Mouse (Mus musculus): ENCODE results near the gene Gm28635. TPM values are rescaled to one million over a fixed set of nuclear protein-coding genes. Genes with fewer than 3 reads are reported as not detected.

The Gm28635 gene
- polyA plus RNA-seq (2012; rRNA removed), result not detected in 2 replicates

DNA sequence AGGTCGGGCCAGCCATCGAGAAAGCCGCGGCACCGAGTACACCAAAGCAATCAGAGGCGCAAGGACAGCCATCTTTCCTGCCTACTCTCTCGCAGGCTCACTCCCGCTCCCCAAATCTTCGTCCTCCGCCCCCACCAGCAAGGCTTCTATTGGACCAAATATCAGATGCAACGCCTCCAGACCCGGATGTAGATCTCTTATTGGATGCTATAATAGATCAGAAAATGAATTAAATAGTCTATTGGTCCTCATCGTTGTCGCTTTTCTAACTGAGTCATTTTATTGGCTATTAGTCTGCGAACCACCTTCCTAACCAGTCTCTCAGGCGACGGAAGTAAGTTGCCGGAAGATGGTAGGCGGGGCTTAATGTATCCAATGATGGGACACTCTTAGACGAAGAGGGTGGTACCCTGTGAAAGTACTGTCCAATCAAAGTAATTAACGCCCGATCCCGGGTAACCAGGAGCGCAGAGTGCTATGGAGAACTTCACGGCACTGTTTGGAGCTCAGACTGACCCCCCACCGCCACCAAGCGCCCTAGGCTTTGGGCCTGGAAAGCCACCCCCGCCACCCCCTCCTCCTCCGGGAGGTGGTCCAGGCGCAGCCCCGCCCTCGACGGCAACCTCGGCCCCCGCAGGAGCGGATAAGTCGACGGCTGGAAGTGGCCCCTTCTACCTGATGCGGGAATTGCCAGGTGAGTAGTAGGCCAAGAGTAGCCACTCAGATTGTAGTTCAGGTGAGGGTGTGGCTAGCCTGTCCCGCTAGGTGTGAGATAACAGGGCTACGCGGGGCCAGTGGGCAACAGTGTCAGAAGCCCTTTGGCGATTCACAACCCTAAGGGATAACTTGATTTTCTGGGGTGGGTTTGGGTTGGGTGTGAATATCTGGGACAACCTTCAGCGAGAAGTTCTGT, at the start of gene Gm28635, which contains the start of gene Med19:
Gm28635 (minus strand) TSS at position 74 of the 913 bp plus-strand sequence.
Med19 (plus strand) TSS at position 435 of the 913 bp plus-strand sequence.

DNA sequence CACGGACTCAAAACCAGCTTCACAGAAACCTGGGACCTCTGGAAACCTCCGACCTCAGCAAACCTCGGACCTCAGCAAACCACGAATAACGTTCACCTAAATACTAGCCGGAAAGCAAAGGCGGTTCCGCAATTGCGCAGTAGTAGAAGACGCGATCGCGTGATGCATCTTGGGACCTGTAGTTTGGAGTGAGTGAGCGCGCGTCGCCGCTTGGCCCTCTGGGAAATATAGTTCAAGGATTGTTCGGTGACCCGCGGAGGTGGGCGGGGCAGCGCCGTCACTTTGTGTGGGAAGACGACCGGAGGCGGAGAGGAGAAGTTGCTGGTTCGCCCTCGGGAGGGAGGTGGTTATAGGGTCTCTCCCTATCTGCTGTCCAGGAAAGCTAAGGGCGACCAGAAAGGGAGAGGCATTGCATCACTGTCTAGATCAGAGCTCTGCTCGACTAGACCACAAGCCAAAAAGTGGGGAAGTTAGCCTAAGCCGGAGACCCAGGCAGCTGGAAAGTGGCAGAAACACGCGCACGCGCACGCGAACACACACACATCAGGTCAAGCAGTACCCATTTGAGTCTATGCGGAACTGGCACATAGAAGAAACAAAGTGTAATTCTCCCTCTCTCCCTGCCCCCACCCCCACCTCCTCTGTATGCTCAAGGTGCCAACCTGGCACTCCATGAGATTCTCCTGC, 49.5 kb upstream of the Gm28635 start, which contains the start of gene Clp1:
Clp1 (minus strand) TSS at position 179 of the 687 bp plus-strand sequence.

DNA sequence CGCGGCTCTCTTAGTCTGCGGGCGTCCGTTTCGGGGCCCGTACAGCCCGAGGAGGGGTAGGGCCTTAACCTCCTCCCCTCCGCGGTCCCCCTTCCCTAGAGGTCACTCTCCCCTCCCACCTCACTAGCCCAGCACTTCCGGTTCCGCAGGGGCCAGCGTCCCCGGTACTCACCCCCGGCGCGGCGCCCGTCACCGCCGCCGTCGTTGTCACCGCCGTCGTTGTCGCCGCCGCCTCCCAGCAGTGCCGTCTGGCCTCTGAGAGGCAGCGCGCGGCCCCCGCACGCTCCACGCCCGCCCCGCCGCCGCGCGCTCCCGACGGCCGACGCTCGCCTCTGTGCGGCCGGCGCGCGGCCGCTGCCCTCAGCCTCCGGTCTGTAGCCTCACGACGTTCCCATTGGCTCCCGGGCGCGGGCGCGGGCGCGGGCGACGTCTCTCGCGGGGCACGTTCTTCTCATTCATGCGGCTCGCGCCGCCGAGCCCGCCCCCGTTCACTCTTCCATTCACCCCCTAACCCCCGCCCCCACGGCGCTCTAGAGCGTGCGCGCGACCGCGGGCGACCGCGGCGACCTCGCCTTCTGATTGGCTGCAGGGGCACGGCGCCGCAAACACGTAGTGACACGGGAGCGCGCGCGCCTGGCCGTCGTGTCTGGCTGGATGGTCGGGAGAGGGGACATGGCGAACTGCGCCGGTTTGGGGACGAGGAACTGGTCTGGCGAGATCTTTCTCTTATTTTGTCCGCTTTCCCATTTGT, 37.1 kb upstream of the Gm28635 start, which contains the start of gene Zdhhc5:
Zdhhc5 (minus strand) TSS at position 370 of the 751 bp plus-strand sequence.

DNA sequence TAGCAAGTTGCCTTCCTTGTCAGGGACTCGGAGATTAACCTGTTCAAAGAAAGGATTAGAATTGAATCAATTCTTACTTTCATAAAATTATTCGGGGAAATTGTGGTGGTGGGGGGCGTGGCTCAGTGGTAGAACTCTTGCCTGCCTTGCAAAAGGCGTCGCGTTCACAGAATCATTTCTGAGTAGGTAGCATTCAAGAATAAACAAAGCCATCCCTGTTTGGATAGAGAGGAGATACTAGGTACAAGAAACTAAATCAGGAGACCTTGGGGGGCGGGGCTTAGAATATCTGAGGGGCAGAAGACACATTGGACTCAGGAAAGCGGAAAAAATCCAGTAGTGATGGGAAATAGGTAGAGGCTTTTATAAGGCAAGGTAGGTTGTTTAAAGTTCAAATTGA, 1.2 kb upstream of the Gm28635 start, which contains the start of gene Tmx2:
Tmx2 (minus strand) TSS at position 125 of the 400 bp plus-strand sequence.

DNA sequence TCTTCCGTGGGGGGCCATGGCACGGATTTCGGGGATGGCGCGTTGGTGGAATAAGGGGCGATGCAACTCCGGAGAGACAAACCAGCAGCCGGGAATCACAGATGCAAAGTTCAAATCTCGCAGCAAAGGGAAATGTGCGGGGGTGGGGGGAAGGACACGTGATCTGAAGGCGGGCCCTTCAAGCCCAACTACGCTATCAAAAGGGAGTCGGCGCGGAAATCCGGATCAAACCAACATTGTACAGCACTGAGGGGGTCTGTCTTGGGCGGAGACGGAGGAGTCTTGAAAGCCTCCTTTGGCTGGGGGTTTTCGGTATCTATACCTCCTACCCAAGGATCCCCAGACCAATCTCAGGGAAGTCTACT, 7.3 kb downstream of the Gm28635 start, which contains the start of gene Selenoh:
Selenoh (minus strand) TSS at position 202 of the 365 bp plus-strand sequence.

DNA sequence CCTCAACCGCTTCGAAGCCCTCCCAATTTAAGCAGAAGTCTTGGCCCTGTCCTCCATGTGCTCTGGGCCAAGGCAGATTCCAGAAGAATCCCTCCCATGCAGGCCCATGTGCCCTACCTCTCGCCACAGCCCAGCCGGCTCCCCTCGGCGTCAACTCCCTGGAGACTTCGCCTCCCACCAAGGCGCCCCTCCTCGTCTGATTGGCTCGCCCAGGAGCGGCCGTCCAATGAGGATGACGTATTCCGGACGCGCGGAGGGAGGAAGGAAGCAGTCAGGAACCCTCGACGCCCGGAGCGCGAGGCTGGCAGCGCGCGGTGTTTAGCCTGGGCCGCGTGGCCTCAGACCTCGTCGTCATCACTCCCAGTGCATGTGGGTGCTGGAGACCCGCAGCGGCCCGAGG, 19.0 kb downstream of the Gm28635 start, which contains the start of gene Btbd18:
Btbd18 (plus strand) TSS at position 274 of the 400 bp plus-strand sequence.

DNA sequence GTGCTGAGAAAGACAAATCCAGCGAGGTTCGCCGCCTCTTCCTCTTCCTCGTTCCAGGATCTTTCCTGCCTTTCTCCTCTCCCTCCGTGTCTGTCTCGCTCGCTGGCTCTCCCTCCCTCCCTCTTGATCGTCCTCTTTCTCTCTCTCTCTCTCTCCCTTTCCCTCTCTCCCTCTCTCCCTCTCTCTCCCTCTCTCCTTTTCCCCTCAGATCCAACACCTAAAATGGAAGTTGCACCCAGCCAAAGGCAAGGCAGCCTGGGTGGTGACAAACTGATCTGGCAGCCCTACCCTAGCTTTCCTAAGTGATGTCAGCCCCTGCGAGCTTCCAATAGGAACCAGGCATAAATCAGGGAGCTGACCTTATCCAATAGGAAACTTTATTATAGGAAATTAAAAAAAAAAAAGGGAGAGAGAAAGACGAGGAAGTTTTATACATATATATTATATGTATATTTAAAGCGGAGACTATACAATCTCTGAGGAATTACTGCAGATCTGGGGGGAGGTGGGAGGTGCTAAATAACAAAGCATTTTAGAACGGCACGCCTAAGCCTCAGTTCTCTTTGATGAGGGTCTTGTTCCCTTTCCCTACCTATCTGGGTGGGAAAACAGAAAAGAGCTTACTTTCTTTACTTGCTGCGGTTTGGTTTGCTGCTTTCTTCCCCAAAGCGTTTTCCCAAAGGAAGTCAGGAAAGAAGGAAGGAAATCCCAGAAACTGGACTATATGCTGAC, 27.2 kb downstream of the Gm28635 start, which contains the start of gene Ctnnd1:
Ctnnd1 (minus strand) TSS at position 302 of the 732 bp plus-strand sequence.

Other genes with a start within 250 kb of the Gm28635 start
- 0.29 and 0.36 TPM in 2 replicates for gene Tfpi, start 201.3 kb downstream of the Gm28635 start, polyA plus RNA-seq (2012; rRNA removed)
- gene Ctnnd1, start 27.3 kb downstream of the Gm28635 start, polyA plus RNA-seq (2012; rRNA removed), result 14.4 and 24.0 TPM in 2 replicates
- gene Btbd18, start 19.0 kb downstream of the Gm28635 start, polyA plus RNA-seq (2012; rRNA removed), result not detected in 2 replicates
- gene Selenoh, start 7.3 kb downstream of the Gm28635 start, polyA plus RNA-seq (2012; rRNA removed), result 22.8 and 39.0 TPM in 2 replicates
- gene Med19, start 361 bp upstream of the Gm28635 start, polyA plus RNA-seq (2012; rRNA removed), result 3.5 and 4.1 TPM in 2 replicates
- gene Tmx2, start 1.1 kb upstream of the Gm28635 start, polyA plus RNA-seq (2012; rRNA removed), result 32.9 and 35.4 TPM in 2 replicates
- 22.6 and 27.1 TPM in 2 replicates for gene Zdhhc5, start 37.1 kb upstream of the Gm28635 start, polyA plus RNA-seq (2012; rRNA removed)
- gene Clp1, start 49.3 kb upstream of the Gm28635 start, polyA plus RNA-seq (2012; rRNA removed), result 3.3 and 4.6 TPM in 2 replicates
- 2.1 and 2.3 TPM in 2 replicates for gene Ypel4, start 56.0 kb upstream of the Gm28635 start, polyA plus RNA-seq (2012; rRNA removed)
- 0.25 and 0.49 TPM in 2 replicates for gene Gm19426, start 65.6 kb upstream of the Gm28635 start, polyA plus RNA-seq (2012; rRNA removed)
- gene Serping1, start 97.4 kb upstream of the Gm28635 start, polyA plus RNA-seq (2012; rRNA removed), result 128 and 145 TPM in 2 replicates
- 6.0 and 6.2 TPM in 2 replicates for gene Ube2l6, start 120.8 kb upstream of the Gm28635 start, polyA plus RNA-seq (2012; rRNA removed)
- gene Smtnl1, start 144.6 kb upstream of the Gm28635 start, polyA plus RNA-seq (2012; rRNA removed), result 0.66 and 1.2 TPM in 2 replicates
- 10.0 and 11.9 TPM in 2 replicates for gene Timm10, start 149.0 kb upstream of the Gm28635 start, polyA plus RNA-seq (2012; rRNA removed)
- 1.2 and 1.4 TPM in 2 replicates for gene Slc43a1, start 160.8 kb upstream of the Gm28635 start, polyA plus RNA-seq (2012; rRNA removed)
- 2.2 and 3.4 TPM in 2 replicates for gene Rtn4rl2, start 208.7 kb upstream of the Gm28635 start, polyA plus RNA-seq (2012; rRNA removed)

Data from stomach, adult 2 months (tissue).